Mouse (Mus musculus): ENCODE measurements around the gene Tmem108. TPM values are rescaled to one million over a fixed set of nuclear protein-coding genes. Genes with fewer than 3 reads are reported as not detected.

Tmem108 gene
- total and polyA plus RNA-seq, 2 experiments from 2014 or later, result 23.5 to 25.1 TPM

DNA sequence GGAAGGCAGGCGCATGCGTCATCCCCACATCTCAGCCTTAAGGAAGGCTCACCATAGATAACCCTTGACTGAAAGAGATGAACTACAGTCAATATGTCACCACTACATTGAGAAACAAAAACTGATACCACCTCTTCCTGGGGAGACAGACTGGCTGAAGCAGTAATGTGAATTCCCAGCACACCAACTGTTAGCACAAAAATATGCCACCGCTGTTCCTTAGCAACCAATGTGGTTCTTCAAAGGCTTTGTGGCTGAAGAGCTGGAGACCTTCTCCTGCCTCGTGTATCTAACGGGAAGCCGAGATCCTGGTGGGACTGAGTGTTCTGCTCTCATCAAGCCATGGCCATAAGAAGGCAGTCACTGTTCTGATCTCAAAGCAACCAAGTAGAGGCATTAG lies 92.8 kb downstream of the Tmem108 start:
- Histone ChIP-seq H3K4me3 (ENCODE audit: low read depth, low read length) (no peak overlapping the region), H3K4me1 (ENCODE audit: control insufficient read depth, insufficient read depth) (no peaks in the 10 kb centered on the region), H3K27me3 (ENCODE audit: control insufficient read depth, insufficient read depth, low read length) (no peaks in the 10 kb centered on the region), H3K9me3 (replicated peaks; ENCODE audit: control insufficient read depth, low read length) (no peaks in the 10 kb centered on the region), H3K27ac (ENCODE audit: low read depth) (no peak overlapping the region), H3K9ac (replicated peaks; ENCODE audit: low read depth, low read length) (no peak overlapping the region), H3K4me2 (ENCODE audit: low read depth, low read length) (no peak overlapping the region), H3K36me3 (replicated peaks; ENCODE audit: control insufficient read depth, insufficient read depth, low read length) (no peaks in the 10 kb centered on the region)
- WGBS, result 67% methylated on average over 6 of the region's 6 CpGs
- no peak for DNase-seq (ENCODE audit: low spot score)
- TF ChIP-seq CTCF (IDR thresholded peaks at IDR 0.05; ENCODE audit: low read depth) (no peak), EP300 (IDR thresholded peaks at IDR 0.05; ENCODE audit: low read depth) (no peak)
- ATAC-seq (ENCODE audit: insufficient read depth, low read depth), result no peak

DNA sequence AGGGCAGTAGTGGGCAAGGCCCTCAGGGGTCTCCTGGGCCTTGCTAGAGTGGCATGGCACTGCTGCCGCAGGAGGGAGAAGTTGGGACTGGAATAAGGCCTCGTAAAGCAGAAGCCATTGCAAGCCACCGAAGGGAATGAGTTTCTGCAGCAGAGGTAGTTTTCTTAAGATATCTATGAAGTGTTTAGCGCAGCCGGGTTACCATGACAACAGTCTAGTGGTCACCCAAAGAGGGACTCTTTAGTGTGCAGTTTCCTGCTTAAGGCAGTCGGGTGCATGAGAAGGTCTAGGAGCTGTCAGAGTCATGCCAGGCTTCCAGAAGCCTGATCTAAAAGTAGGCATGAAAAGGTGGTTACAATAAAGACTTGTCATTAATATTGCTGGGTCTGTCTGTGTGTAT lies 95.8 kb downstream of the Tmem108 start:
- Histone ChIP-seq H3K4me1 (ENCODE audit: control insufficient read depth, insufficient read depth) (no peaks in the 10 kb centered on the region), H3K4me2 (ENCODE audit: low read depth, low read length) (no peak overlapping the region), H3K36me3 (replicated peaks; ENCODE audit: control insufficient read depth, insufficient read depth, low read length) (no peaks in the 10 kb centered on the region), H3K27me3 (ENCODE audit: control insufficient read depth, insufficient read depth, low read length) (no peaks in the 10 kb centered on the region), H3K27ac (ENCODE audit: low read depth) (no peak overlapping the region), H3K9ac (replicated peaks; ENCODE audit: low read depth, low read length) (no peak overlapping the region), H3K4me3 (ENCODE audit: low read depth, low read length) (no peak overlapping the region), H3K9me3 (replicated peaks; ENCODE audit: control insufficient read depth, low read length) (no peaks in the 10 kb centered on the region)
- 64% methylated on average over 6 of the region's 6 CpGs for WGBS
- ATAC-seq (ENCODE audit: insufficient read depth, low read depth) (no peak), DNase-seq (ENCODE audit: low spot score) (no peak)
- TF ChIP-seq CTCF (IDR thresholded peaks at IDR 0.05; ENCODE audit: low read depth) (no peak), EP300 (IDR thresholded peaks at IDR 0.05; ENCODE audit: low read depth) (no peak)

DNA sequence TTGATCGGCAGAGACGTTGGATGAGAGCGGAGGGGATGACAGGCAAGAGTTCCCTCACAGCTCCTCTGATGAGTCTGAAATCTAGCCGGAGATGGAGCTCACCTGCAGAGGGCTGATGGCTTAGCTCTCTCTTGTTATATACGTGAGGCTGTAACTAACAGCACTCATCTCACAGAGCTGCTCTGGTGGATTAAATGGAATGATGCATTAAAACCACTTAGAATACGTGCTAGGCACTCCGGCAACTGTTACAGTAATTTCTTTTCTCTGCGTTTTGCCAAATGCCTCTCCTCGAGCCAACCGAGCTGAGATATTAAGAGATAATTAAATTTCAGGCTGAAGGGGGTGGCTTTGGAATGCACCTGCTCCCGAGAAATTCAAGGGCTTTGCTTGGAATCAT lies 97.5 kb downstream of the Tmem108 start:
- WGBS, result 84% methylated on average over 11 of the region's 11 CpGs
- H3K9ac ChIP-seq (replicated peaks; ENCODE audit: low read depth, low read length), result no peak overlapping the region
- DNase-seq (ENCODE audit: low spot score) (no peak), ATAC-seq (ENCODE audit: insufficient read depth, low read depth) (no peak)
- no peak overlapping the region for H3K4me2 ChIP-seq (ENCODE audit: low read depth, low read length)
- H3K27me3 ChIP-seq (ENCODE audit: control insufficient read depth, insufficient read depth, low read length), result no peaks in the 10 kb centered on the region
- TF ChIP-seq EP300 (IDR thresholded peaks at IDR 0.05; ENCODE audit: low read depth) (no peak), CTCF (IDR thresholded peaks at IDR 0.05; ENCODE audit: low read depth) (no peak)
- no peaks in the 10 kb centered on the region for H3K36me3 ChIP-seq (replicated peaks; ENCODE audit: control insufficient read depth, insufficient read depth, low read length)
- no peaks in the 10 kb centered on the region for H3K4me1 ChIP-seq (ENCODE audit: control insufficient read depth, insufficient read depth)
- no peak overlapping the region for H3K27ac ChIP-seq (ENCODE audit: low read depth)
- H3K4me3 ChIP-seq (ENCODE audit: low read depth, low read length), result no peak overlapping the region
- H3K9me3 ChIP-seq (replicated peaks; ENCODE audit: control insufficient read depth, low read length), result no peaks in the 10 kb centered on the region

DNA sequence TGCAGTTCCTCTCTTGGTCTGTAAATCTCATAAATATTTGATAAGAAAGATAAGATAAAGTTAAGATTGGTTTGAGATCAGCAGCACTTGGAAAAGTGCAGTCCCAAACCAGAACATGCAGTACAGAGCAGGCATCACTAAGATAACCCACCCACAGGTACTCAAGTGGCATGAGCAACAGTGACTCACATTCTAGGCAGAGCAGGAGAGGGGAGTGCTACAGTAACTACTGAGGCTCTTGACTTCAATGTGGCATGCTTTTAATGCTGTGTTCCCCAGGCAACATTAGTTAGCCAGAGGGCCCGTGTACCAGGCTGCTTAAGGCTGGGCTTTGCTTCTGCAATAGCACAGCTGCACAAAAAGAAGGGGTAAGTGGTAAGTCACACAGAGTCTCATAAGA lies 99.8 kb downstream of the Tmem108 start:
- H3K36me3 ChIP-seq (replicated peaks; ENCODE audit: control insufficient read depth, insufficient read depth, low read length), result no peaks in the 10 kb centered on the region
- DNase-seq (ENCODE audit: low spot score), result no peak
- ATAC-seq (ENCODE audit: insufficient read depth, low read depth), result no peak
- TF ChIP-seq EP300 (IDR thresholded peaks at IDR 0.05; ENCODE audit: low read depth) (no peak), CTCF (IDR thresholded peaks at IDR 0.05; ENCODE audit: low read depth) (no peak)
- no peaks in the 10 kb centered on the region for H3K27me3 ChIP-seq (ENCODE audit: control insufficient read depth, insufficient read depth, low read length)
- peaks cover 10% of the 10 kb centered on the region for H3K4me1 ChIP-seq (ENCODE audit: control insufficient read depth, insufficient read depth)
- H3K9ac ChIP-seq (replicated peaks; ENCODE audit: low read depth, low read length), result no peak overlapping the region
- H3K4me3 ChIP-seq (ENCODE audit: low read depth, low read length), result no peak overlapping the region
- no peaks in the 10 kb centered on the region for H3K9me3 ChIP-seq (replicated peaks; ENCODE audit: control insufficient read depth, low read length)
- H3K27ac ChIP-seq (ENCODE audit: low read depth), result no peak overlapping the region
- no peak overlapping the region for H3K4me2 ChIP-seq (ENCODE audit: low read depth, low read length)
- WGBS, result 68% methylated on average over 1 of the region's 1 CpGs

DNA sequence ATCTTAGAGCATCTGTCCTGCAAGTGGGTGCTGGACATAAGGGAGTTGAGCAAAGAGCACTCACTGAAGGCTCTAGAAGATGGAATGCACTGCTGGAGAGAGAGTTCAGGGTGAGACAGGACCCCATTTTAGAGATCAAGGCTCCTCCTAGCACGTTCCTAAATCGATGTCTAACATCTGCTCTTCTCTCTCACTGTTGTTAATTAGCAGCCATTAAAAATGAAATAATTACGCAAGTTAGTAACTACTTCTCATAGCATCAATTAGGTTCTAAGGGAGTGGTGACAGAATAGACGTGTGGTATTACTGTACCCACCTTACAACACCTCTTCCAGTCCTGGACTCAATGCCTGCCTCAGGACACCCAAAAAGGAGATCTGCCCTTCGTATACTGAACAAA lies 103.7 kb downstream of the Tmem108 start:
- DNase-seq (ENCODE audit: low spot score) (no peak), ATAC-seq (ENCODE audit: insufficient read depth, low read depth) (no peak)
- H3K36me3 ChIP-seq (replicated peaks; ENCODE audit: control insufficient read depth, insufficient read depth, low read length), result no peaks in the 10 kb centered on the region
- TF ChIP-seq CTCF (IDR thresholded peaks at IDR 0.05; ENCODE audit: low read depth), result no peak
- no peak for TF ChIP-seq EP300 (IDR thresholded peaks at IDR 0.05; ENCODE audit: low read depth)
- H3K9me3 ChIP-seq (replicated peaks; ENCODE audit: control insufficient read depth, low read length), result no peaks in the 10 kb centered on the region
- 82% methylated on average over 5 of the region's 5 CpGs for WGBS
- no peak overlapping the region for H3K4me3 ChIP-seq (ENCODE audit: low read depth, low read length)
- H3K27ac ChIP-seq (ENCODE audit: low read depth), result no peak overlapping the region
- no peak overlapping the region for H3K9ac ChIP-seq (replicated peaks; ENCODE audit: low read depth, low read length)
- peaks cover 17% of the 10 kb centered on the region for H3K4me1 ChIP-seq (ENCODE audit: control insufficient read depth, insufficient read depth)
- H3K27me3 ChIP-seq (ENCODE audit: control insufficient read depth, insufficient read depth, low read length), result no peaks in the 10 kb centered on the region
- H3K4me2 ChIP-seq (ENCODE audit: low read depth, low read length), result no peak overlapping the region

DNA sequence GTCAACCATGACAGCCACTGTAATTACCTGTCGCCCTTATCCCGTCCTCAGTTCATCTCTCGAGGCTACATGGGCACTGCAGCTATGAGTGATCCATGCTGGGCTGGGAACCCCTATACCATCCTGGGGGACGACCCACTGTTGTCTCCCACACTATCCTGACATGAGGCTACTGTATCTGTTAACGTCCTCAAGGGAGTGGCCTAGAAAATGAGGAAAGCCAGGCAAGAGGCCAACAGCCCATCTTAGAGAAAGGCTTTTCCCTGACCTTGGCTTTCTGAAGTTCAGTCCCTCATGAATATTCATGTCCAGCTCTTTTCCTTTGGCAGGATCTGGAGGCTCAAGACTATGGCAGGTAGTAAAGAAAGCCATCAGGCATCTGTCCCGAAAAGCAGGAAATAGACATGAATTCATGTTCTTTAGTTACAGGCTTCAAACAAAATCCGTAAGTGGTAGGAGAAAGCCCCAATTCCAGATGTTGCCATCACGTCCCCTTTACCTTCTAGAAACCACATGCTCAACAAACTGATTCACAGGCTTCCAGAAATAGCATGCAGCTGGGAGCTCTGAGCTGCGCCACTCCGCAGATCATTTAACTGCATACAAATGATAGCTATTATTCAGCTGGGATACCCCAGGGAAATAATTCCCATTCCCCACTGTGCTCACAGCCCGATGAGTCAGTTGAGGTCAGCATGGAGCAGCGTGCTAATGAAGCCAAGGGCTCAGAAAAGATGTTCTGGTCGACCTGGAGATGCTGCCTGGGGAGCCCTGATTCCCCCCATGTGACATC lies 104.3 kb downstream of the Tmem108 start:
- DNase-seq (ENCODE audit: low spot score) (no peak), ATAC-seq (ENCODE audit: insufficient read depth, low read depth) (no peak)
- TF ChIP-seq EP300 (IDR thresholded peaks at IDR 0.05; ENCODE audit: low read depth) (no peak), CTCF (IDR thresholded peaks at IDR 0.05; ENCODE audit: low read depth) (no peak)
- 33% methylated on average over 13 of the region's 13 CpGs for WGBS
- Histone ChIP-seq H3K27ac (ENCODE audit: low read depth) (no peak overlapping the region), H3K9me3 (replicated peaks; ENCODE audit: control insufficient read depth, low read length) (no peaks in the 10 kb centered on the region), H3K4me1 (ENCODE audit: control insufficient read depth, insufficient read depth) (peaks cover 17% of the 10 kb centered on the region), H3K36me3 (replicated peaks; ENCODE audit: control insufficient read depth, insufficient read depth, low read length) (no peaks in the 10 kb centered on the region), H3K4me3 (ENCODE audit: low read depth, low read length) (no peak overlapping the region), H3K9ac (replicated peaks; ENCODE audit: low read depth, low read length) (no peak overlapping the region), H3K4me2 (ENCODE audit: low read depth, low read length) (no peak overlapping the region), H3K27me3 (ENCODE audit: control insufficient read depth, insufficient read depth, low read length) (no peaks in the 10 kb centered on the region)

Data from heart, postnatal 0 days (tissue).